Mouse (Mus musculus) limb, embryonic 13.5 days (tissue): ENCODE results near the gene Sspn. TPM values are rescaled to one million over a fixed set of nuclear protein-coding genes. Genes with fewer than 3 reads are reported as not detected.
A peak's percentile ranks its signal among the peaks of the same experiment; 100 is the strongest.

Experiments
- ATAC-seq: fragments of 200-750 bp; cut with Nextera tagmentation; 2 replicates; pipeline ENCODE4 v1.8.0; 2017; ENCODE audit warnings: low read depth, moderate number of reproducible peaks, moderate TSS enrichment; ENCODE audit not compliant: low FRiP score
- H3K27ac ChIP-seq: fragments of 300-500 bp; sonication (generic); 2 replicates; pipeline ENCODE4 v1.5.1; 2015; ENCODE audit warnings: inconsistent platforms, mild to moderate bottlenecking, moderate library complexity
- H3K27me3 ChIP-seq: fragments of 300-500 bp; sonication (generic); 2 replicates; pipeline ENCODE4 v1.6.1; 2015; ENCODE audit warnings: mild to moderate bottlenecking, inconsistent platforms
- H3K36me3 ChIP-seq: fragments of 300-500 bp; sonication (generic); 2 replicates; pipeline ENCODE4 v1.6.1; 2015; ENCODE audit warnings: inconsistent platforms, mild to moderate bottlenecking, moderate library complexity
- H3K4me1 ChIP-seq: fragments of 300-500 bp; sonication (generic); 2 replicates; pipeline ENCODE4 v1.6.1; 2015; ENCODE audit warnings: inconsistent platforms
- H3K4me2 ChIP-seq: fragments of 300-500 bp; sonication (generic); replicated peaks from 2 replicates; pipeline ENCODE4 v1.6.1; 2015; ENCODE audit warnings: inconsistent platforms, mild to moderate bottlenecking, moderate library complexity
- H3K4me3 ChIP-seq: fragments of 300-500 bp; sonication (generic); 2 replicates; pipeline ENCODE4 v1.5.1; 2015; ENCODE audit warnings: moderate library complexity, mild to moderate bottlenecking, inconsistent platforms
- H3K9ac ChIP-seq: fragments of 300-500 bp; sonication (generic); 2 replicates; pipeline ENCODE4 v1.6.1; 2015; ENCODE audit warnings: mild to moderate bottlenecking, inconsistent platforms
- H3K9me3 ChIP-seq: fragments of 300-500 bp; sonication (generic); 2 replicates; pipeline ENCODE4 v1.6.1; 2016; ENCODE audit warnings: inconsistent platforms
- WGBS: fragments of 180-500 bp; shearing (Covaris S2); methylation state at CpG from one replicate; pipeline ENCODE4 v1.1.7; 2015; 5-methylcytosine and 5-hydroxymethylcytosine counted together
- polyA plus RNA-seq: library from polyadenylated mRNA; unstranded; fragments of >200 nt; fragmentation: Nextera tagmentation; extraction: Ambion mirVana; gene quantifications from 2 replicates; pipeline ENCODE4 v1.2.1, GENCODE M21; 2015

Gene Sspn
- polyA plus RNA-seq, 1 experiment from 2014 or later = 16.4 TPM

GRCm38 (mm10) chr6:145906096-145906890 is 25.1 kb upstream of the Sspn start:
- no peaks in the 10 kb centered on the region for H3K4me1 ChIP-seq
- no peak overlapping the region for H3K4me3 ChIP-seq
- ATAC-seq = no peak
- H3K36me3 ChIP-seq = no peaks in the 10 kb centered on the region
- H3K9ac ChIP-seq = no peak overlapping the region
- 63% methylated on average over 7 of the region's 7 CpGs for WGBS
- no peaks in the 10 kb centered on the region for H3K27me3 ChIP-seq
- H3K9me3 ChIP-seq = no peaks in the 10 kb centered on the region
- no peak overlapping the region for H3K4me2 ChIP-seq
- H3K27ac ChIP-seq = no peak overlapping the region

- H3K36me3 ChIP-seq = no peaks in the 10 kb centered on the region
- H3K4me2 ChIP-seq = no peak overlapping the region
- no peak overlapping the region for H3K4me3 ChIP-seq
- no peaks in the 10 kb centered on the region for H3K9me3 ChIP-seq
- ATAC-seq = no peak
- H3K9ac ChIP-seq = no peak overlapping the region
- no peak overlapping the region for H3K27ac ChIP-seq
- no peaks in the 10 kb centered on the region for H3K27me3 ChIP-seq
- 62% methylated on average over 4 of the region's 4 CpGs for WGBS
- no peaks in the 10 kb centered on the region for H3K4me1 ChIP-seq
Observed at GRCm38 (mm10) chr6:145909943-145910342, 21.5 kb upstream of the Sspn start.

GRCm38 (mm10) chr6:145910469-145911426 is 20.7 kb upstream of the Sspn start:
- Histone ChIP-seq H3K27me3 (no peaks in the 10 kb centered on the region), H3K4me3 (no peak overlapping the region), H3K4me2 (no peak overlapping the region), H3K36me3 (no peaks in the 10 kb centered on the region), H3K27ac (no peak overlapping the region), H3K9ac (no peak overlapping the region), H3K9me3 (no peaks in the 10 kb centered on the region), H3K4me1 (no peaks in the 10 kb centered on the region)
- 84% methylated on average over 3 of the region's 3 CpGs for WGBS
- ATAC-seq = no peak

- no peak overlapping the region for H3K4me3 ChIP-seq
- H3K27ac ChIP-seq = no peak overlapping the region
- H3K36me3 ChIP-seq = no peaks in the 10 kb centered on the region
- no peaks in the 10 kb centered on the region for H3K27me3 ChIP-seq
- no peak overlapping the region for H3K9ac ChIP-seq
- no peak overlapping the region for H3K4me2 ChIP-seq
- no peak for ATAC-seq
- no peaks in the 10 kb centered on the region for H3K9me3 ChIP-seq
- no peaks in the 10 kb centered on the region for H3K4me1 ChIP-seq
Observed at GRCm38 (mm10) chr6:145912232-145912631, 19.2 kb upstream of the Sspn start.

GRCm38 (mm10) chr6:145915435-145915834 is 16.0 kb upstream of the Sspn start:
- no peaks in the 10 kb centered on the region for H3K36me3 ChIP-seq
- no peaks in the 10 kb centered on the region for H3K4me1 ChIP-seq
- no peak overlapping the region for H3K27ac ChIP-seq
- WGBS = 96% methylated on average over 2 of the region's 2 CpGs
- H3K9me3 ChIP-seq = no peaks in the 10 kb centered on the region
- no peaks in the 10 kb centered on the region for H3K27me3 ChIP-seq
- H3K4me3 ChIP-seq = no peak overlapping the region
- H3K9ac ChIP-seq = no peak overlapping the region
- no peak for ATAC-seq
- H3K4me2 ChIP-seq = no peak overlapping the region

GRCm38 (mm10) chr6:145916401-145916800 is 15.0 kb upstream of the Sspn start:
- ATAC-seq = no peak
- Histone ChIP-seq H3K9me3 (no peaks in the 10 kb centered on the region), H3K27me3 (no peaks in the 10 kb centered on the region), H3K9ac (no peak overlapping the region), H3K4me1 (no peaks in the 10 kb centered on the region), H3K4me3 (no peak overlapping the region), H3K36me3 (no peaks in the 10 kb centered on the region), H3K4me2 (no peak overlapping the region), H3K27ac (no peak overlapping the region)
- WGBS = 39% methylated on average over 6 of the region's 6 CpGs

GRCm38 (mm10) chr6:145918236-145918635 is 13.2 kb upstream of the Sspn start:
- 84% methylated on average over 5 of the region's 5 CpGs for WGBS
- Histone ChIP-seq H3K4me1 (peaks cover 7% of the 10 kb centered on the region; the same call in 1 of the 2 replicates), H3K36me3 (no peaks in the 10 kb centered on the region), H3K27me3 (no peaks in the 10 kb centered on the region), H3K4me2 (no peak overlapping the region), H3K9ac (no peak overlapping the region), H3K4me3 (no peak overlapping the region), H3K27ac (no peak overlapping the region), H3K9me3 (no peaks in the 10 kb centered on the region)
- no peak for ATAC-seq

- ATAC-seq = no peak
- Histone ChIP-seq H3K9ac (0 out of 2 replicates have a peak overlapping the region, but pooled peaks have one; percentile 25), H3K36me3 (no peaks in the 10 kb centered on the region), H3K4me3 (no peak overlapping the region), H3K9me3 (no peaks in the 10 kb centered on the region), H3K4me1 (peaks cover 11% of the 10 kb centered on the region; the same call in 1 of the 2 replicates), H3K4me2 (no peak overlapping the region), H3K27me3 (no peaks in the 10 kb centered on the region), H3K27ac (no peak overlapping the region)
- WGBS = 81% methylated on average over 6 of the region's 6 CpGs
Observed at GRCm38 (mm10) chr6:145923594-145923993, 7.8 kb upstream of the Sspn start.

- no peaks in the 10 kb centered on the region for H3K36me3 ChIP-seq
- no peaks in the 10 kb centered on the region for H3K27me3 ChIP-seq
- H3K9ac ChIP-seq = peak overlapping the region; percentile 87
- H3K27ac ChIP-seq = peak overlapping the region; percentile 92
- peak; percentile 89 for ATAC-seq
- H3K4me2 ChIP-seq = peak overlapping the region; percentile 72
- peaks cover 19% of the 10 kb centered on the region for H3K4me1 ChIP-seq
- H3K9me3 ChIP-seq = no peaks in the 10 kb centered on the region
- WGBS = 8% methylated on average over 28 of the region's 28 CpGs
- peak overlapping the region; percentile 50 for H3K4me3 ChIP-seq
Observed at GRCm38 (mm10) chr6:145934001-145934696, 2.7 kb downstream of the Sspn start.

GRCm38 (mm10) chr6:145934697-145935240 is 3.3 kb downstream of the Sspn start:
- peak; percentile 34; the same call in 1 of the 2 replicates for ATAC-seq
- WGBS = 68% methylated on average over 9 of the region's 9 CpGs
- no peaks in the 10 kb centered on the region for H3K36me3 ChIP-seq
- H3K9me3 ChIP-seq = no peaks in the 10 kb centered on the region
- peaks cover 19% of the 10 kb centered on the region for H3K4me1 ChIP-seq
- H3K9ac ChIP-seq = peak overlapping the region; percentile 87
- H3K4me3 ChIP-seq = peak overlapping the region; percentile 50
- peak overlapping the region; percentile 92 for H3K27ac ChIP-seq
- peak overlapping the region; percentile 72 for H3K4me2 ChIP-seq
- no peaks in the 10 kb centered on the region for H3K27me3 ChIP-seq

GRCm38 (mm10) chr6:145935912-145936311 is 4.5 kb downstream of the Sspn start:
- H3K9me3 ChIP-seq = no peaks in the 10 kb centered on the region
- H3K9ac ChIP-seq = no peak overlapping the region
- no peaks in the 10 kb centered on the region for H3K27me3 ChIP-seq
- no peak overlapping the region for H3K27ac ChIP-seq
- no peak overlapping the region for H3K4me3 ChIP-seq
- WGBS = 76% methylated on average over 2 of the region's 2 CpGs
- H3K4me1 ChIP-seq = peaks cover 19% of the 10 kb centered on the region
- H3K4me2 ChIP-seq = no peak overlapping the region
- H3K36me3 ChIP-seq = no peaks in the 10 kb centered on the region
- ATAC-seq = no peak
